Mouse (Mus musculus) kidney, adult 2 months (tissue): ENCODE data around the gene Ceacam18.

ENCODE experiments used
- CTCF ChIP-seq: fragments of 200-500 bp; conservative IDR thresholded peaks from 2 replicates; pipeline ENCODE4 v1.5.1; 2011; ENCODE audit warnings: low read depth, mild to moderate bottlenecking, control low read depth, low read length, moderate library complexity, mixed read lengths; ENCODE audit not compliant: insufficient read depth, insufficient read length
- POLR2A ChIP-seq: fragments of 200-500 bp; IDR thresholded peaks from one replicate; pipeline ENCODE4 v1.6.1; 2011; ENCODE audit warnings: low read depth, low read length, control low read depth

GRCm38 (mm10) chr7:43607743-43608287, 26.7 kb upstream of the Ceacam18 start:
- TF ChIP-seq POLR2A (no peak), CTCF (no peak)
